Mouse (Mus musculus) 3134 (cell line): ENCODE measurements at regions not wholly inside any gene's neighbourhood (a gene's known extent, or its start where the extent isn't known, plus 50 kb on each side); places are given as distances from the start of the nearest gene placed in this dataset.
"Not testable (repeated sequence)": the region's sequence is repeated elsewhere in the genome, so short reads cannot be mapped to it uniquely, and the experiment has no call there.

ENCODE experiments used
- DNase-seq: peaks from one replicate; pipeline ENCODE4 v3.0.0-alpha.2; 2011; ENCODE audit warnings: low spot score; ENCODE audit not compliant: insufficient read length; ENCODE audit errors: extremely low read depth

- DNase-seq, result no peak
Observed at GRCm38 (mm10) chr6:31901791-31902190, 148.3 kb upstream of the 1700012A03Rik start.

GRCm38 (mm10) chr6:31899055-31899454 is 151.0 kb upstream of the 1700012A03Rik start:
- no peak for DNase-seq

GRCm38 (mm10) chr6:31898609-31899008 is 151.4 kb upstream of the 1700012A03Rik start:
- no peak for DNase-seq

GRCm38 (mm10) chr6:31897001-31897400 is 153.0 kb upstream of the 1700012A03Rik start:
- DNase-seq, result no peak

GRCm38 (mm10) chr6:31895835-31896234 is 154.2 kb upstream of the 1700012A03Rik start:
- no peak for DNase-seq

GRCm38 (mm10) chr6:31886931-31887330 is 163.1 kb upstream of the 1700012A03Rik start:
- no peak for DNase-seq

GRCm38 (mm10) chr6:31885196-31885595 is 164.8 kb upstream of the 1700012A03Rik start:
- DNase-seq, result not testable (repeated sequence)

- DNase-seq, result no peak
Observed at GRCm38 (mm10) chr6:31883726-31884125, 166.3 kb upstream of the 1700012A03Rik start.

GRCm38 (mm10) chr6:31874616-31875015 is 175.4 kb upstream of the 1700012A03Rik start:
- DNase-seq, result no peak

- no peak for DNase-seq
Observed at GRCm38 (mm10) chr6:31873911-31874310, 176.1 kb upstream of the 1700012A03Rik start.

GRCm38 (mm10) chr6:31871766-31872165 is 178.3 kb upstream of the 1700012A03Rik start:
- DNase-seq, result no peak

- no peak for DNase-seq
Observed at GRCm38 (mm10) chr6:31861996-31862395, 188.1 kb upstream of the 1700012A03Rik start.

- DNase-seq, result no peak
Observed at GRCm38 (mm10) chr6:31859621-31860020, 190.4 kb upstream of the 1700012A03Rik start.

- no peak for DNase-seq
Observed at GRCm38 (mm10) chr6:31854261-31854660, 195.8 kb upstream of the 1700012A03Rik start.

- DNase-seq, result no peak
Observed at GRCm38 (mm10) chr6:31846319-31846718, 203.7 kb upstream of the 1700012A03Rik start.

- DNase-seq, result no peak
Observed at GRCm38 (mm10) chr6:31845671-31846070, 204.4 kb upstream of the 1700012A03Rik start.

- no peak for DNase-seq
Observed at GRCm38 (mm10) chr6:31840621-31841020, 209.4 kb upstream of the 1700012A03Rik start.

- no peak for DNase-seq
Observed at GRCm38 (mm10) chr6:31838588-31838987, 211.5 kb upstream of the 1700012A03Rik start.

- DNase-seq, result no peak
Observed at GRCm38 (mm10) chr6:31835795-31836194, 214.3 kb upstream of the 1700012A03Rik start.

GRCm38 (mm10) chr6:31834503-31834902 is 215.5 kb upstream of the 1700012A03Rik start:
- no peak for DNase-seq

- DNase-seq, result no peak
Observed at GRCm38 (mm10) chr6:31830610-31831009, 219.4 kb upstream of the 1700012A03Rik start.

- DNase-seq, result no peak
Observed at GRCm38 (mm10) chr6:31823616-31824015, 226.4 kb upstream of the 1700012A03Rik start.
